Mouse (Mus musculus) midbrain, embryonic 16.5 days (tissue): ENCODE measurements at regions not wholly inside any gene's neighbourhood (a gene's known extent, or its start where the extent isn't known, plus 50 kb on each side); places are given as distances from the start of the nearest gene placed in this dataset.

Source experiments
- ATAC-seq: fragments of 200-750 bp; cut with Nextera tagmentation; 2 replicates; pipeline ENCODE4 v1.8.0; 2017; ENCODE audit warnings: moderate TSS enrichment
- H3K27ac ChIP-seq: fragments of 300-500 bp; sonication (generic); 2 replicates; pipeline ENCODE4 v1.5.1; 2014; ENCODE audit warnings: mild to moderate bottlenecking, low read length, mixed read lengths
- H3K27me3 ChIP-seq: fragments of 300-500 bp; sonication (generic); 2 replicates; pipeline ENCODE4 v1.6.1; 2014; ENCODE audit warnings: low read depth, low read length, mixed read lengths; ENCODE audit not compliant: control insufficient read depth, insufficient read depth
- H3K36me3 ChIP-seq: fragments of 300-500 bp; sonication (generic); 2 replicates; pipeline ENCODE4 v1.6.1; 2014; ENCODE audit warnings: mild to moderate bottlenecking, low read length, moderate library complexity, mixed read lengths; ENCODE audit not compliant: control insufficient read depth, insufficient read depth
- H3K4me1 ChIP-seq: fragments of 300-500 bp; sonication (generic); 2 replicates; pipeline ENCODE4 v1.6.1; 2014; ENCODE audit warnings: mild to moderate bottlenecking, low read length, mixed read lengths; ENCODE audit not compliant: control insufficient read depth, insufficient read depth
- H3K4me2 ChIP-seq: fragments of 300-500 bp; sonication (generic); 2 replicates; pipeline ENCODE4 v1.6.1; 2014; ENCODE audit warnings: mild to moderate bottlenecking, low read length, mixed read lengths
- H3K4me3 ChIP-seq: fragments of 300-500 bp; sonication (generic); 2 replicates; pipeline ENCODE4 v1.5.1; 2014; ENCODE audit warnings: low read depth, mild to moderate bottlenecking, low read length, moderate library complexity, mixed read lengths
- H3K9ac ChIP-seq: fragments of 300-500 bp; sonication (generic); 2 replicates; pipeline ENCODE4 v1.6.1; 2014; ENCODE audit warnings: low read depth, low read length, mixed read lengths
- H3K9me3 ChIP-seq: fragments of 300-500 bp; sonication (generic); replicated peaks from 2 replicates; pipeline ENCODE4 v1.6.1; 2014; ENCODE audit warnings: mild to moderate bottlenecking, low read length, mixed read lengths; ENCODE audit not compliant: control insufficient read depth, poor library complexity, severe bottlenecking
- WGBS: fragments of 180-500 bp; shearing (Covaris S2); extraction: QIAGEN DNeasy Blood & Tissue Kit; methylation state at CpG from one replicate; pipeline ENCODE4 v1.1.7; 2014; 5-methylcytosine and 5-hydroxymethylcytosine counted together

DNA sequence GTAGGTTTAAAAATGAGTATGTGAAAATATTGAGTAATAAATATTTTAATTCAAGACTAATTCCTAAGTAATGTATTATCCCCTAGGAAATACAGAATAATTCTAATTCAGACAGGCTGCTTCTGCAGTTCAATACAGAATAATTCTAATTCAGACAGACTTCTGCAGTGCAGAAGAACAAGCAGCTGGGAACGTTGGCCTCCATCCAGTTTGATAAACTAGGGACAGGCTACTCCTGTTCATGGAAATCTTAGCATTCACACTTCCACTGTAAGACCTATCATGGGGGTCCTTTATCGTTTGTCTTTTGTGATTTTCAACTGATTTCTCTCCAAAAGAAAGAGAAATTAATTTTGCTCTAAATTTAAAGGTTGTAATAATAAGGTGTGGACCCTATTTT lies 319.2 kb downstream of the Kctd12 start:
- no peaks in the 10 kb centered on the region for H3K4me1 ChIP-seq
- H3K27ac ChIP-seq: no peak overlapping the region
- H3K4me3 ChIP-seq: no peak overlapping the region
- 57% methylated on average over 2 of the region's 2 CpGs for WGBS
- H3K36me3 ChIP-seq: no peaks in the 10 kb centered on the region
- no peaks in the 10 kb centered on the region for H3K27me3 ChIP-seq
- no peak overlapping the region for H3K4me2 ChIP-seq
- ATAC-seq: no peak
- no peaks in the 10 kb centered on the region for H3K9me3 ChIP-seq
- no peak overlapping the region for H3K9ac ChIP-seq

DNA sequence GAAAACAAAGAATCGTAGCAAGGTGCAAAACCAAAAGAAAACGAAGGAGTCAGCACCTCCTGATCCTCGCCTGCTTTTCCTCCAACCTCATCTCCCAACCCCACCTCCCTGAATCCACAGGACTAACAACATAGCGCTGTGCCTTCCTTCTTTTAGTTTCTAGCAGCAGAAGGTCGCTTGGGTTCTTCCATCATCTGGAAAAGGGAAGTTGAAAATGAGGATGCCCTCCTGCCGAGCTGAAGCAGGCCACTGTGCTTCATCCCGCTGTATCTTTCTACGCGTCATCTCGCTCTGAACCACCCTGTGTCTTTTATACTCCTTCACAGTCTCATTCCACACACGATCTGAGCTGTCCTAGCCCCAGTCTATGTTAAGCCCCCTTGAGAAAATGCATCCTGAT lies 322.1 kb downstream of the Kctd12 start:
- WGBS: 83% methylated on average over 11 of the region's 11 CpGs
- Histone ChIP-seq H3K9me3 (no peaks in the 10 kb centered on the region), H3K36me3 (no peaks in the 10 kb centered on the region), H3K4me2 (no peak overlapping the region), H3K4me3 (no peak overlapping the region), H3K27me3 (no peaks in the 10 kb centered on the region), H3K4me1 (no peaks in the 10 kb centered on the region), H3K9ac (no peak overlapping the region), H3K27ac (no peak overlapping the region)
- ATAC-seq: no peak

DNA sequence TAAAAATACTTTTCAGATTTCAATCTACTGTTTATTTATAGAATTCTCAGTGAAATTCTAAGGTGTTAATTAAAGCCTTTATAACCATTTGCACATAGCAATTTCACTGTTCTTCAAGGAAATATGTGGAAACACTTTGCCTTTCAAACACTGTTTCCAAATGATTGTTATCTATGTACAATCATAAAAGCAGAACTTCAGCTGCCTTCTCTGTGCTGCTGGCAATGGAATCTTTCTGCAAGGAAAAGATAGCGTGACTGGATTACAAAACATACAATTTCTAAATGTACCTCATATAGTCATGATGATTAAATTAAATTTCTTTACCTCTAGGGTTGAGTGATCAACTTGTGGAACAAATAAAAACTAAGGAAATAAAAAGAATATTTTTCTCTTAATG lies 326.2 kb downstream of the Kctd12 start:
- H3K4me1 ChIP-seq: no peaks in the 10 kb centered on the region
- WGBS: 79% methylated on average over 1 of the region's 1 CpGs
- H3K9ac ChIP-seq: no peak overlapping the region
- H3K4me2 ChIP-seq: no peak overlapping the region
- no peaks in the 10 kb centered on the region for H3K9me3 ChIP-seq
- no peak overlapping the region for H3K27ac ChIP-seq
- H3K27me3 ChIP-seq: no peaks in the 10 kb centered on the region
- no peaks in the 10 kb centered on the region for H3K36me3 ChIP-seq
- H3K4me3 ChIP-seq: no peak overlapping the region
- no peak for ATAC-seq

DNA sequence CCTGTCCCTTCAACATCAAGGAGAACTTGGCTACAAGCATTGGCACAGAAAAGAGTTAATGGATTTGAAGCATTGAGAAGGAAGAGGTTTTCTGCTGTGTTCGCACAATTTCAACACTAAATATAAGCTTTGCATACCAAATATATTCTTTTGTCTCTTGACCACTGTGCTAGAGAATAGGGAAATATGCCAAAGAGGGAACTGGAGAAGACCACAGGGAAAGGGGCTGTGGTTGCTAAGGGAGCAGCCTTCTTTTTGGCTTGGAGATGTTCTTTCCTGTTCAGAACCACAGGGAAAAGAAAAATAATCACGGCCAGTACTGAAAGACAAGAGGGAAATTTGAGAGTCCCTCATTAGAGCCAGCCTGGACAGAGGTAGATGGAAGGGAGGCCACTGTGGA lies 352.8 kb downstream of the Kctd12 start:
- no peak overlapping the region for H3K4me2 ChIP-seq
- H3K9me3 ChIP-seq: no peaks in the 10 kb centered on the region
- ATAC-seq: no peak
- H3K4me1 ChIP-seq: no peaks in the 10 kb centered on the region
- H3K27me3 ChIP-seq: no peaks in the 10 kb centered on the region
- 65% methylated on average over 2 of the region's 2 CpGs for WGBS
- no peak overlapping the region for H3K9ac ChIP-seq
- no peak overlapping the region for H3K27ac ChIP-seq
- no peaks in the 10 kb centered on the region for H3K36me3 ChIP-seq
- H3K4me3 ChIP-seq: no peak overlapping the region

DNA sequence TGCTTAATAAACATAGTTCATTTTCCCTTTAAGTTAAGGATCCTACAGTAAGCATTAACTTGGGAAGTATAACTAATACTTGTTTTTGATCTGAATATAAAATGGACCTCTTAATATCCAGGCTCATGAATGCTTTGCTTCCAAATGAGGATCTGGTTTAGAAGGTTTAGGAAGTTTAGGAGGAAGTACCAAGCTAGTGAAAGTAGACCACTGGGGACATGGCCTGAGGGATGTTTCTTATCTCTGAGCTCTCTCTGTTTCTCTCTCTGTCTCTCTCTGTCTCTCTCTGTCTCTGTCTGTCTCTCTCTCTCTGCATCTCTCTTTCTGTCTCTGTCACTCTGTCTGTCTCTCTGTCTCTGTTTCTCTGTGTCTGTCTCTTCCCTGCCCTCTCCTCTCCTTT lies 360.9 kb downstream of the Kctd12 start:
- Histone ChIP-seq H3K27me3 (no peaks in the 10 kb centered on the region), H3K4me3 (no peak overlapping the region), H3K9me3 (no peaks in the 10 kb centered on the region), H3K4me2 (no peak overlapping the region), H3K4me1 (no peaks in the 10 kb centered on the region), H3K27ac (no peak overlapping the region), H3K36me3 (no peaks in the 10 kb centered on the region), H3K9ac (no peak overlapping the region)
- no peak for ATAC-seq

DNA sequence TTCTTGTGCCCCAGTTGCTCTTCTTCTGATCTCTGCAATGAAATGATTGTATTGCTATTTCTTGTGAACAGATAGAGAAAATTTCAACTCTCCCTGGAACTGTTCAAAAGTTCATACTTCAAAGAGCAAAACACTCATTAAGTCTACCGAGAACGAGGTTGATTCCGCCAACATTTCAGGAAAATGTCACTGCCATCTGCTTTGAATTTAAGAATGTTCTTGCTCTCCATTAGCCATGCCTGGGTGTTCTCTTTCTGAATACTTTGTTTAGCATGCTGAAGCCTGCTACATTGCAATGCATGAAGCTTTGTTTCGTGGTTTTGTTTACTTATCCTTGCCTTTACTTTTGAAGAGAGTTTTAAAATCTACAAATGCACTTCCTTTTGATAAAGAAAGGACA lies 363.4 kb downstream of the Kctd12 start:
- H3K4me1 ChIP-seq: no peaks in the 10 kb centered on the region
- H3K9ac ChIP-seq: no peak overlapping the region
- WGBS: 66% methylated on average over 4 of the region's 4 CpGs
- H3K27ac ChIP-seq: no peak overlapping the region
- H3K4me2 ChIP-seq: no peak overlapping the region
- no peaks in the 10 kb centered on the region for H3K9me3 ChIP-seq
- no peak overlapping the region for H3K4me3 ChIP-seq
- no peaks in the 10 kb centered on the region for H3K27me3 ChIP-seq
- no peak for ATAC-seq
- H3K36me3 ChIP-seq: no peaks in the 10 kb centered on the region

DNA sequence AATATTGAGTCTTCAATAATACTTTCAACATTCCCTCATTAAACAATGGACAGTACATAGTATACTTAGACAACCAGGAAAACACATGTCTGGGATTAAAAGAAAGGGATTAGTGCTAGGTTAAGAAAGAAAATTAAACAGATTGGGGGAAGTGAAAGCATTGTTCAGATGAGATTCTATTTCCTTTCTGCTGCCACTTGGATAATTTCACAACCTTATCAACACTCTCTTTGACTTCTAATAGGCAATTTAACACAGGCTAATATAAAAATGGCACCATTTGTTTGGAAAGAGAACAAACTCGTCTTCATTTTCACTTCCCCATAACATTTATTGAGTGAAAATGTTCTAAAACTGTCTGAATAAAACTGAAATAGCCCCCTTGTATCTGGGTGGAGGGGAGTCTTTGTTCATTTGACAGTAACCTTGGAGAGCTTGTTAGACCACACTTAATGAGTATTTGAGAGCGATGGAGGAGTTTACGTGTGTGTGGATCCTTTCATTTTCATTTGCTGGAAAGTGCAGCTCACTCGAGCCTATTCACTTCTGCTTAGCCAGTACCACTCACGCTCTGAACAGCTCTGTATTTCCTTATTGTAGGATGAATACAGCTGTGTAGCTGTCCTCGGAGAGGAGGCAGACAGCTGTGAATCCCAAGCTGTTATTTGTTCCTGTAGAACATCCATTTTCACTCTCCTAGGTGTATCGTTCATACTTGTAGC lies 366.7 kb downstream of the Kctd12 start:
- 49% methylated on average over 7 of the region's 7 CpGs for WGBS

DNA sequence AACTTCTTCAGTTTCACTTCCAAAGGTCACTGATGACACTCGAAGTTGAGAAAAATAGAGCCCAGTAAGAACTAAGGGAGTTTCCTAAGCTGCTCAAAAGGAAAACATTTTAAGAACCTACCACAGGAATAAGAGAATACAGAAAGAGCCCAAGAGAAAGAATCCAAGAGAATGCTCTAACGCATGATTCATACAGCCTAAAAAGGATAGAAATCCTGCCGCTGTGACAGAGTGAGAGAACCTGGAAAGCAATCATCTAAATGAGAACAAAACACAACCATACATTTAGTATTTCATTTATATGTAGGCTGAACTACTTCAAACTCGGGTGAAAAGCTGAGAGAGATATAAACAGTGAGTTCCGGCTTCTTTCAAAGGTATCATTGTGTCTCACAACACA lies 376.4 kb downstream of the Kctd12 start:
- Histone ChIP-seq H3K9me3 (no peaks in the 10 kb centered on the region), H3K4me3 (no peak overlapping the region), H3K27ac (no peak overlapping the region), H3K4me2 (no peak overlapping the region), H3K4me1 (no peaks in the 10 kb centered on the region), H3K36me3 (no peaks in the 10 kb centered on the region), H3K9ac (no peak overlapping the region), H3K27me3 (no peaks in the 10 kb centered on the region)
- WGBS: 81% methylated on average over 5 of the region's 5 CpGs
- no peak for ATAC-seq

More for the DNA sequence above, 366.7 kb downstream of the Kctd12 start:
- Histone ChIP-seq H3K27ac (no peak overlapping the region), H3K9me3 (no peaks in the 10 kb centered on the region), H3K4me2 (no peak overlapping the region), H3K9ac (no peak overlapping the region), H3K36me3 (no peaks in the 10 kb centered on the region), H3K4me3 (no peak overlapping the region), H3K4me1 (no peaks in the 10 kb centered on the region), H3K27me3 (no peaks in the 10 kb centered on the region)
- ATAC-seq: no peak

DNA sequence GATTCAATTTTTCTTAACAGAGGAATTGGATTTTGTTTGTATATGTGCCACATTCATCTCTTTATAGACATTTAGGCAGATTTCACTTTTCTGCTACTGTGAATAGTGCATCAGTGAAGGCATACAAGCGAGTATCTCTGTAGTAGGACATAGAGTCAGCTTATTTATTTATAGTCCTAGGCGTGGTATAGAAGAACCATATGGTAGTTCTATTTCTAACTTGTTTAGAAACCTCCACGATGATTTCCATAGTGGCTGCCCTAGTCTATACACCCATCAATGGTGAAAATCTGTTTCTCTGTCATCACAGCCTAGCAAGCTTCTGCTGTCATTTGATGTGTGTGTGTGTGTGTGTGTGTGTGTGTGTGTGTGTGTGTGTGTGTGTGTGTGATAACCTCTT lies 387.6 kb downstream of the Kctd12 start:
- ATAC-seq: no peak
- Histone ChIP-seq H3K4me1 (no peaks in the 10 kb centered on the region), H3K27me3 (no peaks in the 10 kb centered on the region), H3K36me3 (no peaks in the 10 kb centered on the region), H3K4me3 (no peak overlapping the region), H3K9me3 (no peaks in the 10 kb centered on the region), H3K27ac (no peak overlapping the region), H3K4me2 (no peak overlapping the region), H3K9ac (no peak overlapping the region)
- WGBS: 84% methylated on average over 3 of the region's 3 CpGs
